Mouse (Mus musculus): ENCODE measurements around the gene Atf6b.

DNA sequence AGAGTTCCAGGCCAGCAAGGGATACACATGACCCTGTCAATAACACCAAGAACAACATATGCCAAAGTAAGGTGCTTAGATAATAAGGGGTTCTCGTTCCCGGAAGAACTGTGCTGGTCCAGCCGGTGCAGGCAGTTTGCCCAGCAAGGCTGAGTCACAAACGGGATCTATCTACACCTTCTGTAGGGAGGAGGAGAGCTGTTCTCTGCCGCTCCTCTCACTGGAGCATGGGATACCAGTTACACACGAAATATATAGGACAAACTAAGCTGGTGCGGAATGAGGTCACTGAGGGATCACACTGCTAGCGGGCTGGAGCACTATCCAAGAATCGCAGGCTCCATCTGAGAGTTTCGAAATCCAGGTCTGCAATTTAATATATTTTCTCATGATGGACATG is 3.0 kb upstream of the Atf6b start:
- TF ChIP-seq POLR2A (IDR thresholded peaks at IDR 0.05; ENCODE audit: insufficient read depth, low read length) (no peak), EP300 (IDR thresholded peaks at IDR 0.05; ENCODE audit: insufficient read depth, low read depth, low read length) (no peak), CTCF (IDR thresholded peaks at IDR 0.05; ENCODE audit: low read depth, low read length) (no peak)
